Mouse (Mus musculus) heart, embryonic 16.5 days (tissue): ENCODE results near the gene Prcc. TPM values are rescaled to one million over a fixed set of nuclear protein-coding genes. Genes with fewer than 3 reads are reported as not detected.
A peak's percentile ranks its signal among the peaks of the same experiment; 100 is the strongest.

Experiments used
- ATAC-seq: fragments of 200-750 bp; cut with Nextera tagmentation; replicated peaks from 2 replicates; pipeline ENCODE4 v1.8.0; 2017; ENCODE audit warnings: moderate number of reproducible peaks; ENCODE audit not compliant: insufficient read depth, low FRiP score; ENCODE audit errors: extremely low read depth
- H3K27ac ChIP-seq: fragments of 300-500 bp; sonication (generic); 2 replicates; pipeline ENCODE4 v1.5.1; 2014; ENCODE audit warnings: mild to moderate bottlenecking, low read length, control low read depth, moderate library complexity
- H3K27me3 ChIP-seq: fragments of 300-500 bp; sonication (generic); 2 replicates; pipeline ENCODE4 v1.6.1; 2014; ENCODE audit warnings: low read length, mixed read lengths; ENCODE audit not compliant: control insufficient read depth, insufficient read depth
- H3K36me3 ChIP-seq: fragments of 300-500 bp; sonication (generic); 2 replicates; pipeline ENCODE4 v1.6.1; 2014; ENCODE audit not compliant: control insufficient read depth, insufficient read depth
- H3K4me1 ChIP-seq: fragments of 300-500 bp; sonication (generic); 2 replicates; pipeline ENCODE4 v1.6.1; 2014; ENCODE audit warnings: low read length, mixed read lengths; ENCODE audit not compliant: control insufficient read depth, insufficient read depth
- H3K4me2 ChIP-seq: fragments of 300-500 bp; sonication (generic); 2 replicates; pipeline ENCODE4 v1.6.1; 2014; ENCODE audit warnings: low read depth, mild to moderate bottlenecking, control low read depth, low read length
- H3K4me3 ChIP-seq: fragments of 300-500 bp; sonication (generic); 2 replicates; pipeline ENCODE4 v1.5.1; 2014; ENCODE audit warnings: mild to moderate bottlenecking, control low read depth, low read length
- H3K9ac ChIP-seq: fragments of 300-500 bp; sonication (generic); 2 replicates; pipeline ENCODE4 v1.6.1; 2014; ENCODE audit warnings: low read length, control low read depth
- H3K9me3 ChIP-seq: fragments of 300-500 bp; sonication (generic); replicated peaks from 2 replicates; pipeline ENCODE4 v1.6.1; 2016; ENCODE audit warnings: low read length; ENCODE audit not compliant: control insufficient read depth
- WGBS: fragments of 180-500 bp; shearing (Covaris S2); extraction: QIAGEN DNeasy Blood & Tissue Kit; methylation state at CpG from one replicate; pipeline ENCODE4 v1.1.7; 2014; 5-methylcytosine and 5-hydroxymethylcytosine counted together
- polyA plus RNA-seq: library from polyadenylated mRNA; unstranded; fragments of >200 nt; fragmentation: Nextera tagmentation; extraction: Ambion mirVana; gene quantifications from 2 replicates; pipeline ENCODE4 v1.2.1, GENCODE M21; 2015

Prcc gene
- polyA plus RNA-seq, 1 experiment from 2014 or later: 10.6 TPM

DNA sequence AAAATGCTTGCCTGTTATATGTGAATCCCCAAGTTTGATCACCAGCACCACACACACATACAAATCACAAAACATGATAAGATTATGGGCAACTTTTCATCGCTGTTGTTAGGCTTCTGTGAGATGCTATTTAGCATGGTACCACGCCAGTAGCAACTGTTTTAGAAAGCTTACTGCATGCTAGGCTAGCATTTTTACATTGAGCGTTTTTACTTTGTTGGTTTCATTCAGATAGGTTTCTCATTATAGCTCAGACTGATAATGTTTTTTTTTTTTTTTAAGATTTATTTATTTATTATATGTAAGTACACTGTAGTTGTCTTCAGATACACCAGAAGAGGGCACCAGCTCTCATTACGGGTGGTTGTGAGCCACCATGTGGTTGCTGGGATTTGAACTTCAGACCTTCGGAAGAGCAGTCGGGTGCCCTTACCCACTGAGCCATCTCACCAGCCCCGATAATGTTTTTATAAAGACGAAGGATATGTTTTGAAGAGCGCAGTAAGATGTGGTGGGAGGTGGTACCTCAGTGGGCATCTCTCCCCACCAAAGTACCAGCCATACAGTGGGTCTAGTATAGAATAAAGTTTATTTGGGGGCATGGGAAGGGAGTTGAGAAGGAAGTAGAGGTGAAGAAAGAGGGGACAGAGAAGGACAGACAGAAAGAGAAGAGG is 35.0 kb upstream of the Prcc start:
- peaks cover 42% of the 10 kb centered on the region for H3K36me3 ChIP-seq
- H3K4me2 ChIP-seq: peak overlapping the region; percentile 84
- H3K9ac ChIP-seq: peak overlapping the region; percentile 76
- H3K4me3 ChIP-seq: peak overlapping the region; percentile 73
- H3K4me1 ChIP-seq: peaks cover 4% of the 10 kb centered on the region
- H3K27ac ChIP-seq: no peak overlapping the region
- no peaks in the 10 kb centered on the region for H3K27me3 ChIP-seq
- WGBS: 61% methylated on average over 9 of the region's 9 CpGs
- no peaks in the 10 kb centered on the region for H3K9me3 ChIP-seq
- no peak for ATAC-seq

DNA sequence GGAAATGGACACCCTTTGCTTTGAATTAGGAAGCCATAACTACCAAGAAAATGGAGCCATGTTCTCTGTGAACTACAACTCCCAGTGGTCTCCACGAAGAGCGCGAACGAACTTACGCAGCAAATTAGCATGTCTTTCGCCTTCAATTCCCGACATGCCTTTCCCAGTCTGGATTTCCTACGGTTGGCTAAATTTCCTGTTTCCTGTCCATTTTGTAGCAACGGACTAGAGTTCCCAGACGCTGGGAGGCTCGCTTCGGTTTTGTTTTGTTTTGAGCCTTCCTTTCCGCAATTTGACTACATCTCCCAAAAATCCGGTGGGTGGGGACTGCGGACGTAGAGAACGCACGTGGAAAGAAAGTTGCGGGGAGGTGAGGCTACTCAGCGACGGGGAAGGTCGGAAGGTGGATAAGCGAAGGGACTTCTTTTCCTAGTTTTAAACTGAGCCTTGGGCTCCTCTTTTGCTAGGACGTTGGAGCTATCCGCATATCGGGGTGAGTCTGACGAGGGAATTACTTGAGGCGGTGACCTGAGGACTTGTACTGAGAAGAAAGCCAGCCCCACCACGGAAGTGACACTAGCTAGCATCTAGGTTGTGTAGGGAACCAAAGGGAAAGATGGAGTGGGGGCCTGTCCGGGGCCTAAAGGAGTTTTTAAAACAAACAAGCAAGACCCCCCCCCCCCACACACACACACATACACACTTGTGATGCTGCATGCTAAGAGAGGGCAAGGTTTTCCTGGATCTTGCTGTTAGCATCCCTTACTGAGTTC is 34.1 kb upstream of the Prcc start, which contains the start of gene Mrpl24:
Gene Mrpl24, plus strand, starts transcription at position 171 of the 773 bp plus-strand sequence.
- Histone ChIP-seq H3K9me3 (no peaks in the 10 kb centered on the region), H3K27me3 (no peaks in the 10 kb centered on the region), H3K4me1 (peaks cover 4% of the 10 kb centered on the region), H3K4me3 (peak within 1 kb of the TSS; percentile 73), H3K27ac (peak within 1 kb of the TSS; percentile 84), H3K36me3 (peaks cover 42% of the 10 kb centered on the region), H3K9ac (peak within 1 kb of the TSS; percentile 76), H3K4me2 (peak within 1 kb of the TSS; percentile 84)
- under 1% methylated on average over 30 of the region's 30 CpGs for WGBS
- peak; percentile 86 for ATAC-seq

GRCm38 (mm10) chr3:87918551-87918950 is 33.1 kb upstream of the Prcc start:
- WGBS: 98% methylated on average over 1 of the region's 1 CpGs
- H3K4me1 ChIP-seq: peaks cover 4% of the 10 kb centered on the region
- H3K4me2 ChIP-seq: peak overlapping the region; percentile 84
- H3K36me3 ChIP-seq: peaks cover 41% of the 10 kb centered on the region
- no peak overlapping the region for H3K9ac ChIP-seq
- H3K4me3 ChIP-seq: no peak overlapping the region
- no peak overlapping the region; the same call in 1 of the 2 replicates for H3K27ac ChIP-seq
- ATAC-seq: no peak
- H3K9me3 ChIP-seq: no peaks in the 10 kb centered on the region
- no peaks in the 10 kb centered on the region for H3K27me3 ChIP-seq

DNA sequence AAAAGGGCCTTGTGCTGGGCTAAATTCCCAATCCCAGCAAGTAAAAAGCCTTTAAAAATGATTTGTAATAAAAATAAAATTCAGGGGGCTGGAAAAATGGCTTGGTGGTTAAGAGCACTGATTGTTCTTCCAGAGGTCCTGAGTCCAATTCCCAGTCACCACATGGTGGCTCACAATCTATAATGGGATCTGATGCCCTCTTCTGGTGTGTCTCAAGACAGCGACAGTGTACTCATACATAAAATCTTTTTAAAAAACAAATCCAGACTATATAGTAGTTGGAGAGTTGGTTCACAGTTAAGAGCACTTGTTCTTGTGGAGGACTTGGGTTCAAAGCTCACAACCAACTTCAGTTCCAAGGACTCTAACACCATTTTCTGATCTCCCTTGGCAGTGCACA is 31.6 kb upstream of the Prcc start:
- peaks cover 4% of the 10 kb centered on the region for H3K4me1 ChIP-seq
- no peak overlapping the region for H3K27ac ChIP-seq
- H3K36me3 ChIP-seq: peaks cover 38% of the 10 kb centered on the region
- WGBS: 92% methylated on average over 1 of the region's 1 CpGs
- no peak overlapping the region for H3K4me2 ChIP-seq
- no peak overlapping the region for H3K9ac ChIP-seq
- no peak overlapping the region for H3K4me3 ChIP-seq
- no peaks in the 10 kb centered on the region for H3K27me3 ChIP-seq
- no peak for ATAC-seq
- no peaks in the 10 kb centered on the region for H3K9me3 ChIP-seq

DNA sequence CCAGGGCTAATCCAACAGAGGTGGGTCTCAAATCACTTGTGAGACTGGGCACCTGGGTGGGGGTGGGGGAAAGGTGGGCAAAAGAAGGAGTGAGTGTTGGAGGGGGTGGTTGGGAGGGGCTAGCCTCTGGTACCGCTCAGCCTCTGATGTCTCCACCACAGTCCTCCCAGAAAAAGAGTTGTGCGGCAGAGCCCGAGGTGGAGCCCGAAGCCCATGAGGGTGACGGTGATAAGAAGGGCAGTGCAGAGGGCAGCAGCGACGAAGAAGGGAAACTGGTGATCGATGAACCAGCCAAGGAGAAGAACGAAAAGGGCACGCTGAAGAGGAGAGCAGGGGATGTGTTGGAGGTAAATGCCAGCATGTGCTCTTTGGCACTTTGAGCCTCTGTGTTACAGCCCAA is 28.5 kb upstream of the Prcc start:
- Histone ChIP-seq H3K4me3 (no peak overlapping the region), H3K4me2 (no peak overlapping the region), H3K9ac (no peak overlapping the region), H3K36me3 (peaks cover 35% of the 10 kb centered on the region), H3K27ac (no peak overlapping the region), H3K27me3 (no peaks in the 10 kb centered on the region), H3K4me1 (peaks cover 19% of the 10 kb centered on the region), H3K9me3 (no peaks in the 10 kb centered on the region)
- WGBS: 92% methylated on average over 10 of the region's 10 CpGs
- ATAC-seq: no peak

DNA sequence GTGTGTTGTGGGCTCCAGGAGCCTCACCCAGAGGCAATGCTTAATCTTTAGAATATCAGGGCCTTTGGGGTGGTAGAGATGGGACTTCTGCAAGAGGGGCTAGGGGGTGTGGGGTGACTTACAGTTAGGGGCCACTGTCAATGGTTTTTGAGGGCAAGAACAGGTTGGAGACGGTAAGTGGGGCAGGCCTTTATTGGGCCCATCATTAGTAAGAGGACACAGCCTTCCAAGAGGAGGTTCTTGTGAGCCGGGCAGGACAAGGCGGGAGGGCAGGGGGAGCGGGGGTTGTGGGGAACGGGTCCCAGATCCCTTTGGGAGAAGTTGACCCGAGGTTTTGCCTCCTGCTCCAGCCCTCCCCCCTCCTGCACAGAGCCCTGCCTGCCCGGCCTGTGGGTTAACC is 28.1 kb upstream of the Prcc start:
- H3K27ac ChIP-seq: no peak overlapping the region
- peaks cover 23% of the 10 kb centered on the region for H3K4me1 ChIP-seq
- H3K27me3 ChIP-seq: no peaks in the 10 kb centered on the region
- H3K4me3 ChIP-seq: no peak overlapping the region
- ATAC-seq: no peak
- H3K4me2 ChIP-seq: no peak overlapping the region
- no peaks in the 10 kb centered on the region for H3K9me3 ChIP-seq
- WGBS: 77% methylated on average over 7 of the region's 7 CpGs
- H3K9ac ChIP-seq: no peak overlapping the region
- peaks cover 35% of the 10 kb centered on the region for H3K36me3 ChIP-seq

GRCm38 (mm10) chr3:87910573-87911141 is 25.2 kb upstream of the Prcc start:
- Histone ChIP-seq H3K27ac (peak overlapping the region; percentile 86), H3K36me3 (peaks cover 23% of the 10 kb centered on the region), H3K4me1 (peaks cover 32% of the 10 kb centered on the region), H3K27me3 (no peaks in the 10 kb centered on the region), H3K9ac (peak overlapping the region; percentile 65), H3K4me3 (peak overlapping the region; percentile 54), H3K4me2 (peak overlapping the region; percentile 73), H3K9me3 (no peaks in the 10 kb centered on the region)
- ATAC-seq: peak; percentile 13; the same call in 1 of the 2 replicates
- WGBS: 10% methylated on average over 12 of the region's 12 CpGs

DNA sequence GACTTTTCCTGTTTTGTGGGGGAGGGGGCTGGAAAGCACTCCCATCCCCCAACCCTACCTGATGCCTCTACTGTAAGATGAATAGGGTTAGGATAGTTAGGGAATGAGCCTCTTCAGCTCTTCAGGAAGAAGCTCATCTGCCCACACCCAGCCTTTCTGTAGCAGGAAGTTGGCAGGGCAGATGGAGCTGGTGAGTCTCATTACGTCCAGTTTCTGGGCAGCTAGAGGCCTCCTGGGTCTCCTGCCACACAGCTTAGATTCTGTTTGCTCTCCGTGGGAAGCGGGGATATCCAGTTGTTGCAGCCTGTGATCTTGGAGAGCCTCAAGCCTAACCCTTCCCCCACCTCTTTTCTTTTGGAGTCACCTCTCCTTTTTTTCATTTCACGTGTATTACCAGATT is 24.5 kb upstream of the Prcc start:
- H3K27ac ChIP-seq: peak overlapping the region; percentile 86
- no peaks in the 10 kb centered on the region for H3K9me3 ChIP-seq
- no peaks in the 10 kb centered on the region for H3K27me3 ChIP-seq
- H3K4me2 ChIP-seq: peak overlapping the region; percentile 73
- peak overlapping the region; percentile 65 for H3K9ac ChIP-seq
- peaks cover 32% of the 10 kb centered on the region for H3K4me1 ChIP-seq
- peak overlapping the region; percentile 54 for H3K4me3 ChIP-seq
- no peak for ATAC-seq
- H3K36me3 ChIP-seq: peaks cover 15% of the 10 kb centered on the region
- 24% methylated on average over 4 of the region's 4 CpGs for WGBS

GRCm38 (mm10) chr3:87909381-87909780 is 24.0 kb upstream of the Prcc start:
- WGBS: 98% methylated on average over 2 of the region's 2 CpGs
- H3K4me1 ChIP-seq: peaks cover 32% of the 10 kb centered on the region
- peaks cover 12% of the 10 kb centered on the region for H3K36me3 ChIP-seq
- no peaks in the 10 kb centered on the region for H3K9me3 ChIP-seq
- no peak for ATAC-seq
- peak overlapping the region; percentile 73; the same call in 1 of the 2 replicates for H3K4me2 ChIP-seq
- H3K4me3 ChIP-seq: no peak overlapping the region
- peak overlapping the region; percentile 86 for H3K27ac ChIP-seq
- H3K27me3 ChIP-seq: no peaks in the 10 kb centered on the region
- H3K9ac ChIP-seq: peak overlapping the region; percentile 65; the same call in 1 of the 2 replicates
